Mouse (Mus musculus) left cerebral cortex, postnatal 10 days (tissue): ENCODE measurements around the gene Pkp4. TPM values are rescaled to one million over a fixed set of nuclear protein-coding genes. Genes with fewer than 3 reads are reported as not detected.

Experiments
- DNase-seq, 2 experiments: peaks; one replicate each; pipeline ENCODE4 v3.0.0; 2021 to 2022; ENCODE audit warnings: low spot score in 2 of 2, mixed read lengths in 1 of 2; ENCODE audit errors: extremely low spot score in 1 of 2
- intact Hi-C: fragments of 180-260 bp; cut with DNase I; formaldehyde crosslinking; loops from one replicate; pipeline ENCODE4 v1.15.1; 2025
- total RNA-seq, 2 experiments: library from RNA; stranded (reverse); gene quantifications; 2 replicates each; pipeline ENCODE4 v1.2.3; 2021

Gene Pkp4
- total RNA-seq, 2 experiments from 2014 or later, result 208 to 229 TPM

DNA sequence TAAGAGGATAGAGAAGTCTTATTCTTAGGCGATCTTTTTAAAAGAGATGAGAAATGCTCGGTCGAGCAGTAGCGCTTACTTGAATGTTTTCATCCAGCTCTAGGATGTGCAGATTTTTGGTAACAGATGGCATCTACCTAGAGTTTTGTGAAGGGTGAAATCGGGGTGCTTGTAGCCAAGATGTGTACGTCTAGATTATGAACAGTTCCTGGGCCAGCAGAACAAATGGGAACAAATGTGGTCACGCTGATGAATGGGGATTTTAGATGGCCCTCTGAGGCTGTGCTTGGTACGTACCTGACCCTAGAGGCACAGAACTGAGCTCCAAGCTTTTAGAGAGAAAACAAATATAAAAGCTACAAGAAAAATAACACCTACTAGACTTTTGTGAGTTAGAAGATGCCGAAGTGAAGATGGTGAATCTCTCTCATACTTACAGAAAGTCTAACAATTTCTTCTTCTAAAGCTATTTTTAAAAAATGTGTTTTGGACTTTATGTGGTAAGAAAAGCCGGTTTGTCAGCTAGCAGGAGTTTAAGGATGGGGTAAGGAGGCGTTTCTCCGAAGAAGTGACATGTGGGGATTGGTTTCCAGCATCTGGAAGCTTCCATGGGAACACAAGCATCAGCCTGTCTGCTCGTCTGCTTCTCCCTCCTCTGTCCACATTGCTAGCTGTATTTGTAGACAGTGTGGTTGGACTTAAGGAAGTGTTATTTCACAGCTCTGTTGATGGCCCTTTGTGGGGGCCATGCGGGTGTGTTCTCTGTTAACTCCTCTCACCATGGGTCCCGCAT, 20.9 kb downstream of the Pkp4 start:
- intact Hi-C loops, result no loop called here
- DNase-seq, result no peak

DNA sequence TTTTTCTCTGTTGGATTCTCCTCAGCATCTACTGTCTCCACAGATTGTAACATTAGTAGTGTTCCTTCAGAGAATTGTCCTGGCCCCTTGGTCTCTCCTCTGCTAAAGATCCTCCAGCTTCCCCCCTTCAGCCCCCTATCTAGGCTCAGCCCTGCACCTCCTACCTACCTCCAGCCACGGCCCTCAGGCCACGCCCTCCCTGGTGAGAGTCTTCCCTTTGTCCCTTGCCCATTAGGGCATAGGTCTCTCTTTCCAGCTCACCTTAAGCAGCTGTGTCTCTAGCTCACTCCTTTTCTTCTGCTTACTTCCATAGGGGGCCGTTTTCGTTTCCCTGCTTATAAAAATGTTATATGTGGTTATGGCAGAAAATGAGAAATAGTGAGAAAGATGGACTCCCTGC, 22.9 kb downstream of the Pkp4 start:
- no peak for DNase-seq
- intact Hi-C loops, result no loop called here

DNA sequence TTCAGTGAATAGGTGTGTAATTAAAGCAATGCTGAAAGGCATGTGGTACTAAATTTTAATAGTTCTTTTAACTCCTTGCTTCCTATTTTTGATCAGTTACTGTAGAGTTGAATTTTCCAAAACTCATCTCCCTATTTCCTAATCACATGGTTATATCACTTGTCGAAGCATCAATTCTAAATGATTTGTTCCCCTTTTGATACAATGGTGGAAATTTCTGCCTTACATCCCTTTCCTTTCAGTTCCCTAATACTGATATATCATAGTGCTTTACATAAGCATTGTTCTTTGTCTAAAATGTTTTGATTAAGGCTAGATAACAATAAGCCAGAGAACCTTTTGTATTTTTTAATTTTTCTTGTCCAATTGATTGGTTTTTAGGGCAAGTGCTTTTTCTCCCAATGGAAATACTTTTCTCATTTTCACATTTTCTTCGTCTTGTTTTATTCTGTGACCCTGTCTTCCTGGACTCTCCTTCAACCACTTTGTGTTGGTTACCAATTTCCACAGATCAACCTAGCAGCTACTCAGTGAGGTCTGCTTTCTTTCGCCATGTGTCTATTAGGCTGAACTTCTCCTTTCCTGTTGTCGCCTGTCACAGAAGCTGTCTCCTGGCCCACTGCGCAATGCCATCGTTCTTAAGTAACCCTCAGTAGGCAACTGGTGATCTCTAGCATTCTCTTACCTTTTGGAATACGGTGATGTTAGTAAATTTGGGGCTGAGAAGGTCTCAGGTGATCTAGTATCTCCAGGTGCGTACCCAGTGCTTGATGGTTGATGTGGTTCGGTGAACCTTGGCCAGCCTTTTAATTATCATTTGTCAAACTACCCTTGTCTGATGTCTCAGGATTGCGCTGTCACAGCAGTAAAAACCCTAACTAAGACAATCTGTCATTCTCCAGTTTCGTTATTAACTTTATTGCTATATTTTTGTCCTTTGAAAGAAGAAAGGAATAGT, 23.7 kb downstream of the Pkp4 start:
- intact Hi-C loops, result no loop called here
- DNase-seq, result no peak

DNA sequence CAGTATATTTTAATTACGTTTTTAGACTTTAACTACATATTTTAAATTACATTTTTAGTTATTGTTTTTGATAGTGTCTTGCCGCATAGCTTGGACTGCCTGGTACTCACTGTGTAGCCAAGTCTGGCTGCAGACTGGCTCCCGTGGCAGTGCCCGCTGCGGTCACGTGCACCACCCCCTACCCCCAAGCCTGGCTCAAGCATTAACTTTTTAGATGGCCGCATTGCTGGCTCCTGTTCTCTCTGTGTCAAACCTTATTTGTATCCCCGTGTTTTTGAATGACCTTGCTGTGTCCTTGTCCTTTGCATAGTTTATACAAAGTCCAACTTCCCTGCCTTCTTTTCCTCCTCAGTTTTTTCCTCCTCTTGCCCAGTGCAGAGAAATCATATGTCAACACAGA, 25.5 kb downstream of the Pkp4 start:
- no peak for DNase-seq
- intact Hi-C loops, result no loop called here

DNA sequence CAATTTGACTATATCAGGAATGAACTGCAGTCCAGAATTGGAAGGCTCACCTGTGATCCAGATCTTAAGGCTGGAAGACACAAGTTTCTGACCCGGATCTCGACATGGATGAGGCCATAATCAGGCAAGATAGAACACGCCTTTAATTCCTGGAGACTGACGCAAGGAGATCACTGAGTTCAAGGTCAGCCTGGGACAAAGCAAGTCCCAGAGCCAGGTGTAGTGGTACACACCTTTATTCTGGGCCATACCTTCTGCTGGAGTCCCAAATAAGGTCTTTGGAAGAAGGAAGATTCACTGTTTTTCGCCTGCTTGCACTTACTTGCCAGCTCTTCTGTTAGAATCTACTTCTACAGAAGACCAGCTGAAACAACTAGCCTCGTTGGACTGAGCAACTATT, 26.3 kb downstream of the Pkp4 start:
- intact Hi-C loops, result no loop called here
- no peak for DNase-seq

DNA sequence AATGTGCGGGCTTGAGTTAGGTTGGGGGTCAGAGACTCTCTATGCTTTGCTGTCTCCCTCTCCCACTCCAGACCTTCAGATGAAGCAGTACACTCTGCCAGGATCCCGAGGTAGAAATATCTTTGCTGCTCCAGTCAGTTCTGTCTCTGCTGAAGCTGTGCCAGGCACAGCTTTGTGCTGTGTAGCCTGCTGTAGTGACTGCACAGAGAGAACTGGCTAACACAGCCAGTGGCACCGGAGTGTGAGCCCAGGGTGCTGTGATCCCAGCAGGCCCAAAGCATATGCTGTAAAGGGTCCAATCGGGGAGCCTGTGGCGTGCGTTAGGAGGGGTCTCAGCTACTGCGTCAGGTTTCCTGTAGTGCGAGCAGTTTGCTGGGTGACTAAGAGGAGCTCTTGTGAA, 27.7 kb downstream of the Pkp4 start:
- no peak for DNase-seq
- intact Hi-C loops, result no loop called here

DNA sequence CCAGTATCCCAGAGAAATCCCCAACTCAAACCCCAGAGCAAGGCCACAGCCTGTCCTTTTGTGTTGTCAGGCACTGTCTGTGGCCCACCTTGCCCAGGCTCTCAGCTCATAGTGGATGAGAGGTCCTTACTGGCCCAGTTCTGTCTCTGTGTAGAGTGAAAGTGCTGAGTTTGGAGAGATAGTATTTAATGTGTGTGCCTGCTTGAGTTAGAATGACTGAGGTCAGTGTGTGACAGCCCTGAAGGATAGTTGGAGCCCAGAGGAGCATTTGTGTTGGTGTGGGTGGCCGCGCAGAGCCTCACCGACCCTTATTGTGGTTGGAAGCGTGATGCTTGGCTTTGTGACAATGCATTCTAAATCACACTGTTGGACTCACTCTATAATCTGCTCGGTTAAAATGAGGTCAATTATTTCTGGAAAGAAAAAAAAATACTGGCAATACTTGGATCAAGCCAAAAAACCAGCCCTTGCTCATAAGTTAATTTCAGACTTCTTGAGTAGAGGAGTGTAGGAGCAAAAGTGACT, 29.1 kb downstream of the Pkp4 start:
- DNase-seq, result no peak
- intact Hi-C loops, result no loop called here

DNA sequence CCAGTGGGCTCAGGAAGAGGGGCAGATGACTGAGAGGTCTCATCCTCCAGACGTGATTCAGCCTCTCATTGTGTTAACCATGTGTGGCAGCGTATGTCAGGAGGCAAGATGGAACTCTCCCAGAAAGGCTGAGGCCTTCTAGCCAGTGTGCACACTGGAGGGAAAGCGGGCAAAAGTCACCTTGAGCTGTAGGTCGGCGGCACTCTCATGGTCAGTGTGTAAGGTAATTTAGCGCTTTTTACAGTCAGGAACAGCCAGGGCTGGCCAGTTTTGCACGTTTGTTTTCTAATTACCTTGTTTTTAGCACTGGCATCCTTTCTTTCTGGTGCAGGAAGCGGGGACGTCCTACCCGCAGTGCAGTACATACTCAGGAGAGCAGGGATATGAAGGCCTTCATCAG, 29.5 kb downstream of the Pkp4 start:
- no peak for DNase-seq
- intact Hi-C loops, result no loop called here

DNA sequence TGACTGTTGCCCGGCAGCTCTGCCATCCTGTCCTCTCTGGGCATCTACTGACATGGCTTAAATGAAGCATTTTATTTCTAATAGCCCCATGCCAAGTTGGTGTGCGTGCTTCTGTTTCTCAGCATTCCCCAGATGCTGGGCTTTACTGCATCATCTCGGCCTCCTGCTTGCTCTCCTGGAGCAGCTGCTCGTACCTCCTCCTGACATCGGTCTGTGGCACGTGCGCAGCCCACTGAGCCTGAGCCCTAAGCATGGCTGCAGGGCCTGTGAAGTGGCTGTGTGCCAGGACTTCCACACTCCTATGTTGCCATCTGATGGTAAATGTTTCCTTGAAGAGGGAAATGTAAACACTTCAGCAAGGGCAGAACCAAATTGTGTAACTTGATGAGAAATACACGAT, 30.8 kb downstream of the Pkp4 start:
- no peak for DNase-seq
- intact Hi-C loops, result no loop called here

DNA sequence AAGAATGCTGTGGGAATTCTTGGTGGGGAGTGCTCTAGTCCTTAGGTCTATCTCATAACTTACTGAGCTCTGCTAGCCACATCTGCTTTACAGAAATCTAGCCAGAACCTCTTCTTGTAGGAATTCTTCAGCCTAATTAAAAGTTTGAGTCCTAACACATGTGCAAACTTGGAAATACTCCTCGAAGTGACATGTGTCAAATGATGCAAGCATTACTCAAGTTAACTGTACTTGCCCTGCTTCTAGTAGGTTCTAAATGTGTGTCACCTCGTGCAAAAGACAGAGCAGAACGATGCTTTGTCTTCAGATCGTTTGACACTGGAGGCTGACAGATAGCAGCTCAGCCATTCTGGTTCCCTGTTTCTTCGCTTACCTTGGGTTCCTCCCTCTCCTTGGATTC, 32.5 kb downstream of the Pkp4 start:
- no peak for DNase-seq
- intact Hi-C loops, result no loop called here

DNA sequence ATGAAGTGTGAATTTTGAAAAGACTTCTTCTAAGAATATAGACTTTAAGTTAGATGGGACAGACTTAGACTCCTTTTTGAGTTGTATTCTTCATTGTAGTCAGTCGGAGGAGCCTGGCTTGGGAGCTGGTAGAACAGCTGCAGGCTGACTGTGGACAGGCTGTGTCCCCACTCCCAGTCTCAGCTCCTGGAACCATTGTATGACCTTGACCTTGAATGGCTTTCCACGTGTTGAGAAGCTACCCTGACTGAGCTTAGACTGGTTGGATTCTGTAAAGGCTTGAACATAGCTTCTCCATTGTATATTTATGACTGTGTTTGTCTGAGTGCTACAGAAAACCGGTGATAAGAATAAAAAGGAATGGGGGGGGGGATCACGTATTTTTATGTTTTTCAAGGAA, 36.5 kb downstream of the Pkp4 start:
- intact Hi-C loops, result no loop called here
- DNase-seq, result no peak

DNA sequence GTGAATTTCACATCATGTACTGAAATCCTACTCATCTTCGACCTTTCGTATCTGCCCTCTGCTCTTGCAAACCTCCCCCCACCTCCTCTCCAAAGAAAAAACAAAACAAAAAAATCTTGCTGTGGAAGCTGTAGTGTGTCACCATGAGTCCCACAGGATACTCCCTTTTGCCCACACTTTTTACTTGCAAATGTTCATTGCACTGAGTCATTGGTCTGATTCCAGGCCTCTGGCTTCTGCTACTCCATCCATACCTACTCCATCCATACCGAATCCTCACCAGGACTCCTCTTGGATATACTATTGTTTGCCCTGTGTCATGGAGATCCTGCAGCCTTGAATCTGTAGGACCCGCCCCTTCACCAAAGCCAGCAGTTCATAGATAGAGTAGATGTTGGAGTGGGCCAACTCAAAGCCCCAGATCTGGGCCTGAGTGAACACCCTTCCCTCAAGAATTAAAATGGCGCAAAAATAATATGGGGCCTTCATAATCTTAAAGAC, 38.9 kb downstream of the Pkp4 start:
- intact Hi-C loops, result no loop called here
- DNase-seq, result no peak

DNA sequence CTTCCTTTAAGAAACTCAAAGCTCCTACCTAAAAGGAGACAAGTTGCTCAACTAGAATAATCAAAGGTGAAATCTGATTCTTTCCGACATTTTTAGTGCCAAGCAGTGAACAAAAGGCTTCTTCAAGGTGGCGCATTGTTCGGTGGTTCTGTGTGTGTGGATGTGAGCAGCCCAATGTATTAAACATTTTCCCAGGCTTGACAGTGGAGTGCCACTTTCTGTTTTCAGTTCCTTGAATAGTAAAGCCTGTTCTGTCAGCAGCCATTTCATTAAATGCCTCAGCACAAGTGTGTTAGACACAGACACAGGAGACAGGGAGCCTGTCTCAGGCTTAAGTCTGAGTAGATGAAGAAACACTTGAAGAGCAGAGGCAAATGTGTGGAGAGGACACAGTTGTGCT, 39.9 kb downstream of the Pkp4 start:
- intact Hi-C loops, result no loop called here
- DNase-seq, result no peak

DNA sequence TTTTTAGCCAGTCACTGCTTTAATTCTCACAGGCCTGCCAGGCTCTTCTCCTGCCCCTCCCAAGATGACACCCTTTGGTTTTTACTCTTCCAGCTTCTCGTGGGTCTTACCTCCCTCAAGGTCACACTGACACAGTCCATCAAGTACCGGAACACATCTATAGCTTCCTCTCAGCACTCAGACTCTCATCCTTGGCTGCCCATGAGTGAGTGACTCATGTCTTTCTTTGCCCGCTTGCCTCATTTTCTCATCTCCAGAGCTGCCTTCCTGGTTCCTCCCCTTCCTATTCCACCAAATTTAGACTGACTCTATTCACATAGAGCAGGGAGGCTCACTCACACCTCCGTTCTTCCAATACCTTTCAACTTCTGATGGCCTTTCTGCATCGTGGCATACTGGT, 42.3 kb downstream of the Pkp4 start:
- intact Hi-C loops, result no loop called here
- DNase-seq, result no peak

DNA sequence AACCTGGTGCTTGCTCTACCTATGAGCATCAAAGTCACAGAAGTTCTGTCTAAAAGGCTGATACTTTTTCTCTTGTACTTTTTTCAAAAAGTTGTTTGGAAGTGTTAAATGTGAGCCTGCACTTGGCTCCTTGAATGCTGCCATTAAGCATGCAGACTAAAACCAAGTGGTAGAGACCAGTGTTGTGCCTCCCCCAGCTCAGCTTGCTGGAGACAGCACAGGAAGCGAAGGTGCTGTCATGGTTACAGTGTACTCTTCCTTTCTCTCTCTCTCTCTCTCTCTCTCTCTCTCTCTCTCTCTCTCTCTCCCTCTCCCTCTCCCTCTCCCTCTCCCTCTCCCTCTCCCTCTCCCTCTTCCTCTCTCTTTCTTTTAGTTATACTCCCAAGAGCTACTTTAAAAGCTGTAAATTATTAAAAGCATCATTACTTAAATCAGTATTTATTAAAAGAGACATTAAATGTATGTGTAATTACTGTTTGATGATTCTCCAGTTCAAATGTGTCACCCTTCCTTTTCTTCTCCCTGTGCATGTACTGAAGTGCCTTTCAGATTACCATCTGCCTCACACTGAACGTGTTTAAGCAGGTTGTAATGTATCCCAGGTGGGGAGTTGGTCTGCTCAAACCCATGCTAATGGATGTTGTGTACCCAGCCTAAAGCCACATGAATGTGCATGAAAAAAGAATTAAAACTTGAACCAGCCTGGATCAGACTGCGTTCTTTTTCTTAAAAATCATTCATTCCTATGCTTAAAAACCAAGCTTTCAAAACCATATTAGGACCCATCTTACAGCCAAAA, 43.2 kb downstream of the Pkp4 start:
- DNase-seq, result no peak
- intact Hi-C loops, result no loop called here

DNA sequence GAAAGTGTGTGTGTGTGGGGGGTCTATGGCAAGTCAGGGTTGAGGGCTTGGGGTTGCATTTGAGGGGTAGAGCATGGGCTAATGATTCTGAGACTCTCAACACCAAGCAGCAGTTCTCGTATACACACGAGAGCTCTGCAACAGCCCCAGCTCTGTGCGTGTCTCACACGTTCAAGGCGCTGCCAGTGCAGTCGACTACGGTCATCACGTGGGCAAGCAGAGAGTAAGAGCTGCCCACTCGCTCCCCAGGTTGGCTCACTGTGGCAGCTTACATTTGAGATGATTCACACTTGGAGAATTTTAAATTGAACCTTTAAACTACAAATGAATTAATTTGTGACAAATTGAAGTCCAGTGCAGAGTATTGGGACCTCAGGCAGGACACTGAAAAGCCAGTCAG, 44.4 kb downstream of the Pkp4 start:
- DNase-seq, result no peak
- intact Hi-C loops, result no loop called here

DNA sequence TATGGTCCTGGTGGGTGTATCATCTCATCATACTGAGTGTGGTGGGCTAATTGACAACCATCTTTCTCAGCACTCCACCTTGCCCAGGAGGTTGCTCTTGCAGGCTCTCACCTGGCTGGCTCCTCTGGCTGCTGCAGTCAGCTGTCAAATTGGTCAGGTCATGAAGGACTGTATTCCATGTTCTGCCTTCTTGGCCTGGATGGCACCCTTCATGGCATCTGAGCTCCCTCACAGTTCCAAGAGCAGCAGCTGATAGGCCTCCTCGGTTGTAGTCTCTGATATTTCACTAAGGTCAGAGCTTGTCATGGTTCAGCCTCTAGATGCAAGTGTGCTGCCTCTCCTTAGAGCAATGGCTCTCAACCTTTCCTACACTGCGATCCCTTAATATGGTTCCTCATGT, 45.5 kb downstream of the Pkp4 start:
- intact Hi-C loops, result no loop called here
- DNase-seq, result no peak

DNA sequence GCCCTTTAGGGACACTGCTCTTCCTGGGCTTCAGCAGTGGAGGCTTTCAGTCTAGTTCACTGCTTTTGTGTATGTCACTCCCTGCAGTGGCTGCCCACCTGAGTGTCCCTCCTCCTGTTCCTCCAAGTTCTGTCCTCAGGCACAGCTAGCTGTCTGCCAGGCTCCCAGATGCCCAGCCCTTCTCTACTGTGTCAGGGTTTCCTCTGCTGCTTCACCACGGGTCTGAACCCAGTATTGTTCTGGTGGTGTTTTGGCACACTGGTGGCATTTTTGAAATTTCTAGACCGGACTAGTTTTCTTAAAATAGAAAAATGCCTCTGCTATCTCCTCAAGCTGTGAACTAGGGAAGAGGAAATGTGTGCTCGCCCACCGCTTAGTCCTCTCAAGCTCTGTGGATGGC, 46.6 kb downstream of the Pkp4 start:
- intact Hi-C loops, result no loop called here
- DNase-seq, result no peak

DNA sequence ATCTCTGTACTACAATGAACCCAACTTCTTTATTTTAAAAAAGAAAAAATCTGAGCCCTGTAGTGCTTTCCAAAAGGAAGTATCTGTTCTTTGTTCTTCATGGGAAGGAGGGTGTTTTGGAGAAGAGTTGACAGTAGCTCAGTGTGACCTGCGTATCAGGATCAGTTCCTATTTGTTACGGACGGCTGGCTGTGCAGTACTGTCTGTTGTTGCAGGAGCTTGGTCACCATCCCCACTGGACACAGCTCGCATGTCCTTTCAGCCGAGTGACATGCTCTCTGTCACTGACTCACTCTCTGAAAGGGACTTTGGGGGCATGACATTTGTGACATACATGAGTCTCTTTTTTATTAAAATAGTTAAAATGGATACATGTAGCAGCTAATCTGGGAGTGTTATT, 47.1 kb downstream of the Pkp4 start:
- intact Hi-C loops, result no loop called here
- no peak for DNase-seq
